8 mouse cellular contexts compared by ENCODE assay signal in genomic region chr8:84902920-84903661, GRCm38 (mm10). TPM values are rescaled to one million over a fixed set of nuclear protein-coding genes. Genes with fewer than 3 reads are reported as not detected.
A peak's percentile ranks its signal among the peaks of the same experiment; 100 is the strongest.
DNase-seq lines count a peak whose midpoint lies in the region; ATAC-seq lines count a peak whose summit lies in the region.

No protein-coding gene starts in this region.

- intact Hi-C loops in gastrocnemius, postnatal 14 days (cut with DNase I; ENCODE audit: low total_unique reads): no loop called here
- intact Hi-C loops in left cerebral cortex, postnatal 10 days (cut with DNase I): loop anchor here (5.0 kb wide), 1 partner anchor 56 kb away; the partner anchor contains the start of gene Calr

- no peaks in the 10 kb centered on the region for H3K9me3 ChIP-seq in intestine, embryonic 14.5 days (ENCODE audit: control insufficient read depth, low read length)

- peak overlapping the region; percentile 99 for H3K4me2 ChIP-seq in intestine, embryonic 14.5 days (ENCODE audit: low read length)

- H3K36me3 ChIP-seq in intestine, embryonic 14.5 days (ENCODE audit: control insufficient read depth, insufficient read depth, low read length): no peaks in the 10 kb centered on the region

- peak; percentile 89 for ATAC-seq in intestine, embryonic 14.5 days (replicated peaks; ENCODE audit: low FRiP score, low TSS enrichment, low read depth)
- ATAC-seq in megakaryocyte progenitor cell, adult 5-6 weeks (replicated peaks; ENCODE audit: poor library complexity): peak; percentile 74

- H3K27ac ChIP-seq in intestine, embryonic 14.5 days (ENCODE audit: low read depth): peak overlapping the region; percentile 73

- H3K4me3 ChIP-seq in intestine, embryonic 14.5 days (ENCODE audit: low read depth, low read length): peak overlapping the region; percentile 62

- WGBS in intestine, embryonic 14.5 days: under 1% methylated on average over 68 of the region's 68 CpGs

- peak; percentile 92 to 94 for DNase-seq in adrenal gland, adult 18-20 months (ENCODE audit: low spot score in 2 of 2)
- DNase-seq in embryo, embryonic 10.5 days (ENCODE audit: low spot score): peak; percentile 89
- peak; percentile 93 for DNase-seq in gastrocnemius, postnatal 14 days
- peak; percentile 94 for DNase-seq in intestine, embryonic 14.5 days (ENCODE audit: low spot score)
- peak; percentile 81 to 94 for DNase-seq in left cerebral cortex, postnatal 10 days (ENCODE audit: extremely low spot score in 1 of 2, low spot score in 2 of 2)
- DNase-seq in right cerebral cortex, postnatal 10 days (ENCODE audit: low spot score in 2 of 2): peak; percentile 91
- DNase-seq in urinary bladder, postnatal 14 days (ENCODE audit: low spot score): peak; percentile 94

- H3K27me3 ChIP-seq in intestine, embryonic 14.5 days (replicated peaks; ENCODE audit: control insufficient read depth, insufficient read depth, low read length): no peaks in the 10 kb centered on the region

- H3K4me1 ChIP-seq in intestine, embryonic 14.5 days (replicated peaks; ENCODE audit: control insufficient read depth, insufficient read depth, low read length): 0 out of 2 replicates have a peak, but pooled peaks cover 4% of the 10 kb centered on the region

- peak overlapping the region; percentile 81 for H3K9ac ChIP-seq in intestine, embryonic 14.5 days (ENCODE audit: low read length)

RNA-seq across cellular contexts. Expression of gene Klf1, which starts 1.4 kb away (rescaled TPM):
- total RNA-seq in adrenal gland, adult 18-20 months (2021): not detected
- under 1 TPM in 1 of 2 experiments, not detected in 1; 0.23 TPM for total RNA-seq in gastrocnemius, postnatal 14 days (2021)
- 0.77 and 1.8 TPM in 2 replicates for polyA plus RNA-seq in intestine, embryonic 14.5 days (2014; fragmentation: Nextera tagmentation; extraction: Ambion mirVana)
- not detected for total RNA-seq in left cerebral cortex, postnatal 10 days (2021)
- 12.3 and 22.4 TPM in 2 replicates for total RNA-seq in megakaryocyte progenitor cell, adult 5-6 weeks (2015)
- 14.0 and 30.8 TPM in 2 replicates for total RNA-seq in megakaryocyte progenitor cell, adult 5-6 weeks (2017)

RNA-seq across cellular contexts. Expression of gene Dnase2a, which starts 5.3 kb away (rescaled TPM):
- total RNA-seq in adrenal gland, adult 18-20 months (2021): 10 to 100 TPM; 11.2 to 12.5 TPM
- total RNA-seq in gastrocnemius, postnatal 14 days (2021): 1 to 10 TPM; 5.7 to 6.9 TPM
- 8.3 and 8.6 TPM in 2 replicates for polyA plus RNA-seq in intestine, embryonic 14.5 days (2014; fragmentation: Nextera tagmentation; extraction: Ambion mirVana)
- total RNA-seq in left cerebral cortex, postnatal 10 days (2021): 1 to 10 TPM; 2.5 to 2.9 TPM
- total RNA-seq in megakaryocyte progenitor cell, adult 5-6 weeks (2015): 16.8 and 23.7 TPM in 2 replicates
- 52.7 and 73.5 TPM in 2 replicates for total RNA-seq in megakaryocyte progenitor cell, adult 5-6 weeks (2017)

RNA-seq across cellular contexts. Expression of gene Gcdh, which starts 9.4 kb away (rescaled TPM):
- total RNA-seq in adrenal gland, adult 18-20 months (2021): 10 to 100 TPM; 52.4 to 56.5 TPM
- 10 to 100 TPM; 23.3 to 30.0 TPM for total RNA-seq in gastrocnemius, postnatal 14 days (2021)
- 35.7 and 37.8 TPM in 2 replicates for polyA plus RNA-seq in intestine, embryonic 14.5 days (2014; fragmentation: Nextera tagmentation; extraction: Ambion mirVana)
- 10 to 100 TPM; 29.4 to 36.6 TPM for total RNA-seq in left cerebral cortex, postnatal 10 days (2021)
- 17.4 and 19.0 TPM in 2 replicates for total RNA-seq in megakaryocyte progenitor cell, adult 5-6 weeks (2015)
- 27.8 TPM in 2 replicates for total RNA-seq in megakaryocyte progenitor cell, adult 5-6 weeks (2017)

RNA-seq across cellular contexts. Expression of gene Syce2, which starts 31.2 kb away (rescaled TPM):
- total RNA-seq in adrenal gland, adult 18-20 months (2021): 1 to 10 TPM; 6.9 to 9.4 TPM
- 1 to 10 TPM; 2.1 to 2.6 TPM for total RNA-seq in gastrocnemius, postnatal 14 days (2021)
- polyA plus RNA-seq in intestine, embryonic 14.5 days (2014; fragmentation: Nextera tagmentation; extraction: Ambion mirVana): 67.9 and 68.9 TPM in 2 replicates
- total RNA-seq in left cerebral cortex, postnatal 10 days (2021): 10 to 100 TPM; 19.3 to 22.8 TPM
- total RNA-seq in megakaryocyte progenitor cell, adult 5-6 weeks (2015): 248 and 250 TPM in 2 replicates
- total RNA-seq in megakaryocyte progenitor cell, adult 5-6 weeks (2017): 130 and 139 TPM in 2 replicates

RNA-seq across cellular contexts. Expression of gene Mast1, which starts 34.1 kb away (rescaled TPM):
- 1 to 10 TPM; 2.1 to 3.1 TPM for total RNA-seq in adrenal gland, adult 18-20 months (2021)
- total RNA-seq in gastrocnemius, postnatal 14 days (2021): under 1 TPM in 1 of 2 experiments, not detected in 1; 0.07 TPM
- 2.3 and 2.6 TPM in 2 replicates for polyA plus RNA-seq in intestine, embryonic 14.5 days (2014; fragmentation: Nextera tagmentation; extraction: Ambion mirVana)
- 100 to 1,000 TPM; 183 to 187 TPM for total RNA-seq in left cerebral cortex, postnatal 10 days (2021)
- total RNA-seq in megakaryocyte progenitor cell, adult 5-6 weeks (2015): not detected in 2 replicates
- 0.03 TPM in 1 of 2 replicates, not detected in the other for total RNA-seq in megakaryocyte progenitor cell, adult 5-6 weeks (2017)

Comparison
In these comparisons a context has a peak if more than half of its experiments do, and no peak if none do; other contexts are left out.
1. Peak in every context shown above with its lines: DNase-seq, ATAC-seq, H3K4me3 ChIP-seq and H3K27ac ChIP-seq.
2. RNA of gene Klf1, which starts 1.4 kb away (total RNA-seq): 12.3 to 30.8 TPM in megakaryocyte progenitor cell, adult 5-6 weeks; 0.23 TPM in gastrocnemius, postnatal 14 days, not detected in adrenal gland, adult 18-20 months and not detected in left cerebral cortex, postnatal 10 days; every median in the first group is over 10 times any median in the second.